Mouse (Mus musculus) MEL (cell line): ENCODE measurements around the gene Ppp1r12a. TPM values are rescaled to one million over a fixed set of nuclear protein-coding genes. Genes with fewer than 3 reads are reported as not detected.
A peak's percentile ranks its signal among the peaks of the same experiment; 100 is the strongest.

ENCODE experiments used
- DNase-seq: peaks from one replicate; pipeline ENCODE4 v3.0.0; 2011; ENCODE audit warnings: low read depth, low spot score
- H3K27ac ChIP-seq: 2 replicates; pipeline ENCODE4 v1.5.1; 2012; ENCODE audit warnings: low read depth, mild to moderate bottlenecking, control low read depth, low read length, moderate library complexity; ENCODE audit not compliant: control insufficient read depth
- H3K27me3 ChIP-seq, 2 experiments: fragments of 150-350 bp in 1 of 2; sonication (generic) in 1 of 2; 2 replicates each; pipeline ENCODE4 v1.6.1; 2012; ENCODE audit warnings: low read length in 2 of 2, mild to moderate bottlenecking in 2 of 2, improper control_type of control experiment in 1 of 2, moderate library complexity in 1 of 2; ENCODE audit not compliant: insufficient read depth in 2 of 2, control insufficient read depth in 1 of 2
- H3K36me3 ChIP-seq, 2 experiments: 2 replicates each; pipeline ENCODE4 v1.6.1; 2012 to 2014; ENCODE audit warnings: low read length in 2 of 2, improper control_type of control experiment in 1 of 2, inconsistent platforms in 1 of 2, mild to moderate bottlenecking in 1 of 2; ENCODE audit not compliant: insufficient read depth in 2 of 2, control insufficient read depth in 1 of 2
- H3K4me1 ChIP-seq, 2 experiments: fragments of 150-350 bp in 1 of 2; sonication (generic) in 1 of 2; 2 replicates each; pipeline ENCODE4 v1.6.1; 2012; ENCODE audit warnings: low read length in 2 of 2, improper control_type of control experiment in 1 of 2, mild to moderate bottlenecking in 1 of 2; ENCODE audit not compliant: insufficient read depth in 2 of 2, control insufficient read depth in 1 of 2
- H3K4me3 ChIP-seq, 2 experiments: fragments of 150-350 bp in 1 of 2; sonication (generic) in 1 of 2; 2 replicates each; pipeline ENCODE4 v1.5.1; 2012; ENCODE audit warnings: low read depth in 2 of 2, low read length in 2 of 2, mild to moderate bottlenecking in 2 of 2, moderate library complexity in 2 of 2, control low read depth in 1 of 2, improper control_type of control experiment in 1 of 2; ENCODE audit not compliant: control insufficient read depth in 1 of 2, insufficient read depth in 1 of 2
- H3K79me2 ChIP-seq: 2 replicates; pipeline ENCODE4 v1.6.1; 2012; ENCODE audit warnings: mild to moderate bottlenecking, low read length, moderate library complexity; ENCODE audit not compliant: control insufficient read depth, poor library complexity, insufficient read depth
- H3K9ac ChIP-seq: 2 replicates; pipeline ENCODE4 v1.6.1; 2012; ENCODE audit warnings: low read depth, mild to moderate bottlenecking, control low read depth, low read length, moderate library complexity; ENCODE audit not compliant: control insufficient read depth, poor library complexity, severe bottlenecking
- H3K9me3 ChIP-seq: fragments of 150-350 bp; sonication (generic); replicated peaks from 2 replicates; pipeline ENCODE4 v1.6.1; 2012; ENCODE audit warnings: mild to moderate bottlenecking, low read length, improper control_type of control experiment, moderate library complexity; ENCODE audit not compliant: insufficient read depth
- CHD1 ChIP-seq: IDR thresholded peaks from 2 replicates; pipeline ENCODE4 v1.6.1; 2012; ENCODE audit warnings: low read depth, mild to moderate bottlenecking, inconsistent platforms, low read length, improper control_type of control experiment
- CHD2 ChIP-seq: IDR thresholded peaks from 2 replicates; pipeline ENCODE4 v1.6.1; 2011; ENCODE audit warnings: low read length, improper control_type of control experiment
- CTCF ChIP-seq, 3 experiments: IDR thresholded peaks in 2 of 3; conservative IDR thresholded peaks in 1 of 3; 2 replicates each; pipeline ENCODE4 v1.5.1; 2011 to 2012; ENCODE audit warnings: low read length in 3 of 3, low read depth in 2 of 3, mild to moderate bottlenecking in 2 of 3, improper control_type of control experiment in 1 of 3, inconsistent platforms in 1 of 3, mixed read lengths in 1 of 3, moderate library complexity in 1 of 3; ENCODE audit not compliant: control insufficient read depth in 1 of 3, insufficient read depth in 1 of 3, poor library complexity in 1 of 3, severe bottlenecking in 1 of 3
- ELF1 ChIP-seq: IDR thresholded peaks from 2 replicates; pipeline ENCODE4 v1.6.1; 2014; ENCODE audit warnings: low read depth, mild to moderate bottlenecking, inconsistent platforms, low read length, improper control_type of control experiment, moderate library complexity
- EP300 ChIP-seq, 2 experiments: IDR thresholded peaks; 2 replicates each; pipeline ENCODE4 v1.6.1; 2011; ENCODE audit warnings: improper control_type of control experiment in 2 of 2, low read length in 2 of 2, low read depth in 1 of 2, mild to moderate bottlenecking in 1 of 2
- ETS1 ChIP-seq: IDR thresholded peaks from 2 replicates; pipeline ENCODE4 v1.6.1; 2012; ENCODE audit warnings: low read depth, mild to moderate bottlenecking, inconsistent platforms, low read length, improper control_type of control experiment, moderate library complexity
- HCFC1 ChIP-seq: IDR thresholded peaks from 2 replicates; pipeline ENCODE4 v1.6.1; 2012; ENCODE audit warnings: low read depth, mild to moderate bottlenecking, inconsistent platforms, low read length, improper control_type of control experiment, moderate library complexity
- JUND ChIP-seq: IDR thresholded peaks from 2 replicates; pipeline ENCODE4 v1.6.1; 2011; ENCODE audit warnings: low read depth, mild to moderate bottlenecking, improper control_type of control experiment, low read length
- KAT2A ChIP-seq: conservative IDR thresholded peaks from 2 replicates; pipeline ENCODE4 v1.6.1; 2012; ENCODE audit warnings: low read depth, low read length, improper control_type of control experiment, inconsistent platforms
- MAZ ChIP-seq: IDR thresholded peaks from 2 replicates; pipeline ENCODE4 v1.6.1; 2012; ENCODE audit warnings: low read depth, mild to moderate bottlenecking, inconsistent platforms, low read length, improper control_type of control experiment
- MXI1 ChIP-seq: IDR thresholded peaks from 2 replicates; pipeline ENCODE4 v1.6.1; 2011; ENCODE audit warnings: mild to moderate bottlenecking, low read depth, low read length, improper control_type of control experiment
- MYC ChIP-seq: IDR thresholded peaks from 2 replicates; pipeline ENCODE4 v1.6.1; 2011; ENCODE audit warnings: low read depth, mild to moderate bottlenecking, low read length, improper control_type of control experiment, moderate library complexity
- NELFE ChIP-seq: IDR thresholded peaks from 2 replicates; pipeline ENCODE4 v1.6.1; 2011; ENCODE audit warnings: low read depth, low read length, improper control_type of control experiment
- NRF1 ChIP-seq: IDR thresholded peaks from 2 replicates; pipeline ENCODE4 v1.6.1; 2014; ENCODE audit warnings: low read depth, mild to moderate bottlenecking, inconsistent platforms, low read length, improper control_type of control experiment, moderate library complexity; ENCODE audit not compliant: poor library complexity, insufficient read depth, severe bottlenecking
- POLR2A ChIP-seq, 2 experiments: IDR thresholded peaks; 2 replicates each; pipeline ENCODE4 v1.6.1; 2011 to 2012; ENCODE audit warnings: low read length in 2 of 2, mild to moderate bottlenecking in 2 of 2, control low read depth in 1 of 2, improper control_type of control experiment in 1 of 2, low read depth in 1 of 2, moderate library complexity in 1 of 2; ENCODE audit not compliant: control insufficient read depth in 1 of 2, insufficient read depth in 1 of 2, poor library complexity in 1 of 2
- POLR2AphosphoS2 ChIP-seq: IDR thresholded peaks from 2 replicates; pipeline ENCODE4 v1.6.1; 2011; ENCODE audit warnings: low read length, improper control_type of control experiment
- POLR2AphosphoS5 ChIP-seq: IDR thresholded peaks from 2 replicates; pipeline ENCODE4 v1.6.1; 2012; ENCODE audit warnings: low read depth, borderline replicate concordance, mild to moderate bottlenecking, inconsistent platforms, low read length, moderate library complexity, mixed read lengths
- RAD21 ChIP-seq: IDR thresholded peaks from 2 replicates; pipeline ENCODE4 v1.6.1; 2011; ENCODE audit warnings: mild to moderate bottlenecking, low read depth, low read length, improper control_type of control experiment
- SIN3A ChIP-seq: IDR thresholded peaks from 2 replicates; pipeline ENCODE4 v1.6.1; 2012; ENCODE audit warnings: low read length, improper control_type of control experiment, inconsistent platforms
- SMC3 ChIP-seq: IDR thresholded peaks from 2 replicates; pipeline ENCODE4 v1.6.1; 2011; ENCODE audit warnings: low read depth, low read length, improper control_type of control experiment
- TAL1 ChIP-seq: IDR thresholded peaks from 2 replicates; pipeline ENCODE4 v1.6.1; 2012; ENCODE audit warnings: mild to moderate bottlenecking, inconsistent platforms, low read length, moderate library complexity, mixed read lengths
- TBP ChIP-seq: IDR thresholded peaks from 2 replicates; pipeline ENCODE4 v1.8.0; 2011; ENCODE audit warnings: low read depth, low read length, improper control_type of control experiment
- TCF12 ChIP-seq: IDR thresholded peaks from 2 replicates; pipeline ENCODE4 v1.6.1; 2014; ENCODE audit warnings: low read depth, mild to moderate bottlenecking, inconsistent platforms, low read length, improper control_type of control experiment, moderate library complexity
- UBTF ChIP-seq: IDR thresholded peaks from 2 replicates; pipeline ENCODE4 v1.6.1; 2012; ENCODE audit warnings: low read depth, mild to moderate bottlenecking, inconsistent platforms, low read length, improper control_type of control experiment, moderate library complexity, borderline replicate concordance; ENCODE audit not compliant: insufficient read depth
- USF2 ChIP-seq, 2 experiments: IDR thresholded peaks; 2 replicates each; pipeline ENCODE4 v1.6.1; 2011 to 2012; ENCODE audit warnings: improper control_type of control experiment in 2 of 2, low read length in 2 of 2, borderline replicate concordance in 1 of 2, inconsistent platforms in 1 of 2, low read depth in 1 of 2, mild to moderate bottlenecking in 1 of 2; ENCODE audit not compliant: insufficient read depth in 1 of 2
- ZKSCAN1 ChIP-seq: IDR thresholded peaks from 2 replicates; pipeline ENCODE4 v1.6.1; 2012; ENCODE audit warnings: low read depth, mild to moderate bottlenecking, inconsistent platforms, low read length, improper control_type of control experiment, moderate library complexity
- ZMIZ1 ChIP-seq: IDR thresholded peaks from 2 replicates; pipeline ENCODE4 v1.6.1; 2012; ENCODE audit warnings: low read depth, mild to moderate bottlenecking, inconsistent platforms, low read length, improper control_type of control experiment, moderate library complexity
- polyA plus RNA-seq, 2 experiments: library from polyadenylated mRNA; stranded (reverse) in 1 of 2; unstranded in 1 of 2; fragments of >175 nt in 1 of 2; fragments of >200 nt in 1 of 2; gene quantifications; 2 replicates each; pipeline versions ENCODE4 v1.2.1 to v1.2.4; 2012; ENCODE audit warnings: low replicate concordance in 2 of 2, low read depth in 1 of 2; ENCODE audit not compliant: insufficient read length in 2 of 2, insufficient read depth in 1 of 2, missing spikeins in 1 of 2
- total RNA-seq: library from RNA; depleted of rRNA; stranded (reverse); fragments of 300-350 nt; gene quantifications from 2 replicates; pipeline ENCODE4 v1.2.3, GENCODE M21; 2012; rRNA removed

Ppp1r12a gene
- total RNA-seq, result 59.1 and 62.1 TPM in 2 replicates
- polyA plus RNA-seq, result 10 to 100 TPM; 46.5 to 86.6 TPM

- TF ChIP-seq ELF1 (peak; percentile 59; the same call in 1 of the 2 replicates), USF2 (IDR thresholded peaks at IDR 0.05; ENCODE audit: borderline replicate concordance in 1 of 2, insufficient read depth in 1 of 2, low read depth in 1 of 2, low read length in 2 of 2) (no peak), SIN3A (peak; percentile 57; the same call in 1 of the 2 replicates), MYC (0 out of 2 replicates have a peak, but pooled peaks have one; percentile 9), JUND (no peak), NELFE (peak; percentile 78), ETS1 (no peak), TBP (0 out of 2 replicates have a peak, but pooled peaks have one; percentile 46), NRF1 (peak; percentile 90), POLR2AphosphoS5 (no peak), TAL1 (no peak), UBTF (peak; percentile 84; the same call in 1 of the 2 replicates), SMC3 (no peak), KAT2A (no peak), CTCF (IDR thresholded peaks at IDR 0.05 in 2 of 3, conservative IDR thresholded peaks at IDR 0.05 in 1 of 3; ENCODE audit: control insufficient read depth in 1 of 3, insufficient read depth in 1 of 3, low read depth in 2 of 3, low read length in 3 of 3, poor library complexity in 1 of 3, severe bottlenecking in 1 of 3) (0 out of 6 replicates have a peak, but pooled peaks of 1 of the 3 experiments have one; percentile 6), MXI1 (peak; percentile 40; the same call in 1 of the 2 replicates), POLR2A (IDR thresholded peaks at IDR 0.05; ENCODE audit: control insufficient read depth in 1 of 2, insufficient read depth in 1 of 2, low read depth in 1 of 2, low read length in 2 of 2, poor library complexity in 1 of 2) (peak; percentile 92 to 98), HCFC1 (peak; percentile 77), ZMIZ1 (peak; percentile 84), CHD1 (no peak), POLR2AphosphoS2 (peak; percentile 57; the same call in 1 of the 2 replicates), ZKSCAN1 (no peak), RAD21 (no peak), TCF12 (peak; percentile 68), EP300 (IDR thresholded peaks at IDR 0.05; ENCODE audit: low read depth in 1 of 2, low read length in 2 of 2) (no peak), MAZ (peak; percentile 24; the same call in 1 of the 2 replicates), CHD2 (peak; percentile 77)
- TF ChIP-seq, all 39 proteins: peak for 16
- Histone ChIP-seq H3K4me3 (peak within 1 kb of the TSS; percentile 91 to 100), H3K9ac (peak within 1 kb of the TSS; percentile 100)
Measured at GRCm38 (mm10) chr10:108161261-108162256, at the start of gene Ppp1r12a. Gene Ppp1r12a (plus strand): TSS chr10:108162193.

More at GRCm38 (mm10) chr10:108161261-108162256, at the start of gene Ppp1r12a:
- Histone ChIP-seq H3K36me3 (peaks cover 2 to 23% of the 10 kb centered on the region in 2 experiments; a peak in 3 of 4 replicates), H3K79me2 (peaks cover 37% of the 10 kb centered on the region), H3K9me3 (no peaks in the 10 kb centered on the region), H3K4me1 (peaks cover 8 to 11% of the 10 kb centered on the region in 2 experiments; a peak in 3 of 4 replicates), H3K27me3 (no peaks in the 10 kb centered on the region; a peak in 1 of 4 replicates), H3K27ac (peak within 1 kb of the TSS; percentile 91)
- peak; percentile 94 for DNase-seq
